Mouse (Mus musculus) T-helper 2 cell (primary cell): ENCODE measurements around the gene Klhl33.

Experiments
- in situ Hi-C: fragments of 300-600 bp; cut with MboI, MseI; formaldehyde crosslinking; loops from one replicate; pipeline ENCODE4 v1.15.1; 2025; ENCODE audit warnings: high pct_unique_total_duplicates

The Klhl33 gene

DNA sequence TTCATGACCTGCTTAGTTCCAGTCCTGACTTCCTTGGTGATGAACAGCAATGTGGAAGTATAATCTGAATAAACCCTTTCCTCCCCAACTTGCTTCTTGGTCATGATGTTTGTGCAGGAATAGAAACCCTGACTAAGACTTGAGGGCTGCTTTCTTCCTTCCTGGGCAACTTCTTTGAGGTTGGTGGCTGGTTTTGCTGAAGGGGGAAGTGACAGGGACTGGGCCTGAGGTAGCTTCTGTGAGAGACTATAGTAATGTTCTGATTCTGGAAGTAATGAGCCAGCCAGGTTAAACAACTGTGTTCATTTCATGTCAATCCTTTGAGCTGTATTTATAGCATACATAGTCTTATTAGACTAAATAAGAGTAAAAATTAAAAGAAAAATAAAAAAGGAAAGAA is 32.3 kb downstream of the Klhl33 start:
- in situ Hi-C loops: loop anchor here (10.0 kb wide), 1 partner anchor 50 kb away; no protein-coding TSS in a partner anchor

DNA sequence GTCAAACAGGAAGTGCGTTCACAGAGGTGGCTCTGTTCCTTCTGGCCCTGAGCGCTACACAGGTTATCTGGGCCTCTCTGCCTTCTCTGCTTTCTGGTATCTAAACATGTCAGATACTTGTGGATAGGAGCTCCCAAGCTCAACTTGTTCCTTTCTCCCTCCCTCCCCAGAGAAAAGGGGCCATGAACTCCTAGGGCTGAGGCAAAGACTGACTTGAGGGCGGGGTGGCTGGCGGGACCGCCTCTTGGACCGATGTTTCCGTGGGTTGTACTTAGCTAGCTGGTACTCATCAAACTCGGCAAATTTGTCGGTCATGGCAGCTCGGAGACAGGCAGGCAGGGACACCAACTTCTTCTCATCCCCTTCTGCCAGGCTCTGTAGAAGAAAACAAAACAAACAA is 34.7 kb downstream of the Klhl33 start:
- in situ Hi-C loops: loop anchor here (10.0 kb wide), 1 partner anchor 48 kb away; no protein-coding TSS in a partner anchor

DNA sequence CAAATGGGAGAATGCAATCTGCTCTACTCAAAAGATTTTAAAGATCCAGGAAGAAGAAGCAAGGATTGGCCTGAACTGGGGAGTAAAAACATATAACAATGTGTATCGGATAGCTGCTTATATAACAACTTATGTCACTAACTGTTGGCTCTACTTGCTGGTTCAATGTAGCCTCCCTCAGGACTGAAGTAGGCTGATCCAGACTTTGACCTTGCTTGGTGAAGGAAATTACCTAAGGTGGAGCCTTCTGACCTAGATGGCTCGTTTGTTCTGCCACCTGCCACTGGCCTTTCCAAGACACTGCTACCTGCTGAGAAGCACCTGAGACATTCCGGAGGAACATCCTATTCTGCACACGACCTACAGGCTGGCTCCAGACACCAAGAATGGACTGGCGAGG is 41.5 kb downstream of the Klhl33 start:
- in situ Hi-C loops: no loop called here
